Mouse (Mus musculus) heart, postnatal 0 days (tissue): ENCODE data around the gene Phkg1. TPM values are rescaled to one million over a fixed set of nuclear protein-coding genes. Genes with fewer than 3 reads are reported as not detected.
A peak's percentile ranks its signal among the peaks of the same experiment; 100 is the strongest.

ENCODE experiments used
- ATAC-seq: fragments of 200-750 bp; cut with Nextera tagmentation; 2 replicates; pipeline ENCODE4 v1.8.0; 2017; ENCODE audit warnings: low read depth, moderate number of reproducible peaks, moderate library complexity; ENCODE audit not compliant: insufficient read depth
- DNase-seq: peaks from one replicate; pipeline ENCODE4 v3.0.0-alpha.2; 2016; ENCODE audit warnings: low spot score
- H3K27ac ChIP-seq: fragments of 300-500 bp; sonication (generic); 2 replicates; pipeline ENCODE4 v1.5.1; 2014; ENCODE audit warnings: low read depth, mild to moderate bottlenecking
- H3K27me3 ChIP-seq: fragments of 300-500 bp; sonication (generic); 2 replicates; pipeline ENCODE4 v1.6.1; 2014; ENCODE audit warnings: low read length, mixed read lengths; ENCODE audit not compliant: control insufficient read depth, insufficient read depth
- H3K36me3 ChIP-seq: fragments of 300-500 bp; sonication (generic); replicated peaks from 2 replicates; pipeline ENCODE4 v1.6.1; 2014; ENCODE audit warnings: low read length, mixed read lengths; ENCODE audit not compliant: control insufficient read depth, insufficient read depth
- H3K4me1 ChIP-seq: fragments of 300-500 bp; sonication (generic); 2 replicates; pipeline ENCODE4 v1.6.1; 2014; ENCODE audit warnings: antibody characterized with exemption; ENCODE audit not compliant: control insufficient read depth, insufficient read depth
- H3K4me2 ChIP-seq: fragments of 300-500 bp; sonication (generic); 2 replicates; pipeline ENCODE4 v1.6.1; 2014; ENCODE audit warnings: low read depth, mild to moderate bottlenecking, low read length, moderate library complexity
- H3K4me3 ChIP-seq: fragments of 300-500 bp; sonication (generic); 2 replicates; pipeline ENCODE4 v1.5.1; 2014; ENCODE audit warnings: low read depth, low read length
- H3K9ac ChIP-seq: fragments of 300-500 bp; sonication (generic); replicated peaks from 2 replicates; pipeline ENCODE4 v1.6.1; 2014; ENCODE audit warnings: low read depth, low read length, mixed read lengths
- H3K9me3 ChIP-seq: fragments of 300-500 bp; sonication (generic); replicated peaks from 2 replicates; pipeline ENCODE4 v1.6.1; 2016; ENCODE audit warnings: low read length; ENCODE audit not compliant: control insufficient read depth
- CTCF ChIP-seq: IDR thresholded peaks from 2 replicates; pipeline ENCODE4 v1.5.1; 2016; ENCODE audit warnings: antibody characterized with exemption, control low read depth, low read depth
- EP300 ChIP-seq: IDR thresholded peaks from 2 replicates; pipeline ENCODE4 v1.6.1; 2016; ENCODE audit warnings: antibody characterized with exemption, low read depth
- WGBS: fragments of 180-500 bp; shearing (Covaris S2); extraction: QIAGEN DNeasy Blood & Tissue Kit; methylation state at CpG from one replicate; pipeline ENCODE4 v1.1.7; 2014; 5-methylcytosine and 5-hydroxymethylcytosine counted together
- polyA plus RNA-seq: library from polyadenylated mRNA; unstranded; fragments of >200 nt; fragmentation: Nextera tagmentation; extraction: Ambion mirVana; gene quantifications from 2 replicates; pipeline ENCODE4 v1.2.1, GENCODE M21; 2015
- total RNA-seq: library from RNA; depleted of rRNA; stranded (reverse); fragments of >200 nt; gene quantifications from 2 replicates; pipeline ENCODE4 v1.2.3, GENCODE M21; 2014; ENCODE audit warnings: low replicate concordance

The Phkg1 gene
- total and polyA plus RNA-seq, 2 experiments from 2014 or later, result 2.5 to 9.6 TPM

- TF ChIP-seq EP300, result no peak
- TF ChIP-seq CTCF, result peak; percentile 86
- DNase-seq (peak; percentile 89), ATAC-seq (peak; percentile 88)
- Histone ChIP-seq H3K36me3 (peaks cover 32% of the 10 kb centered on the region), H3K4me3 (no peak overlapping the region), H3K9me3 (no peaks in the 10 kb centered on the region), H3K27ac (peak overlapping the region; percentile 40), H3K4me1 (no peaks in the 10 kb centered on the region), H3K27me3 (no peaks in the 10 kb centered on the region), H3K4me2 (peak overlapping the region; percentile 20), H3K9ac (no peak overlapping the region)
- WGBS, result 14% methylated on average over 2 of the region's 2 CpGs
Observed at GRCm38 (mm10) chr5:129878946-129879345, 19.4 kb downstream of the Phkg1 start.

GRCm38 (mm10) chr5:129877731-129878455 lies 20.5 kb downstream of the Phkg1 start:
- ATAC-seq (0 out of 2 replicates have a peak, but pooled peaks have one; percentile 18), DNase-seq (peak; percentile 19)
- TF ChIP-seq CTCF (no peak), EP300 (no peak)
- H3K4me1 ChIP-seq, result no peaks in the 10 kb centered on the region
- H3K4me2 ChIP-seq, result no peak overlapping the region
- no peaks in the 10 kb centered on the region for H3K9me3 ChIP-seq
- WGBS, result 57% methylated on average over 9 of the region's 9 CpGs
- peak overlapping the region; percentile 5 for H3K27ac ChIP-seq
- no peak overlapping the region for H3K4me3 ChIP-seq
- peaks cover 25% of the 10 kb centered on the region for H3K36me3 ChIP-seq
- no peak overlapping the region for H3K9ac ChIP-seq
- H3K27me3 ChIP-seq, result no peaks in the 10 kb centered on the region

GRCm38 (mm10) chr5:129875098-129875497 lies 23.3 kb downstream of the Phkg1 start:
- no peak for DNase-seq
- Histone ChIP-seq H3K4me3 (no peak overlapping the region), H3K9me3 (no peaks in the 10 kb centered on the region), H3K27ac (no peak overlapping the region), H3K4me1 (no peaks in the 10 kb centered on the region), H3K36me3 (peaks cover 4% of the 10 kb centered on the region; the same call in 1 of the 2 replicates), H3K4me2 (no peak overlapping the region), H3K27me3 (no peaks in the 10 kb centered on the region), H3K9ac (no peak overlapping the region)
- 75% methylated on average over 11 of the region's 11 CpGs for WGBS
- no peak for TF ChIP-seq EP300
- TF ChIP-seq CTCF, result no peak
- no peak for ATAC-seq

- no peak overlapping the region for H3K9ac ChIP-seq
- no peak overlapping the region for H3K4me2 ChIP-seq
- TF ChIP-seq EP300 (no peak), CTCF (no peak)
- no peak overlapping the region for H3K27ac ChIP-seq
- no peaks in the 10 kb centered on the region for H3K27me3 ChIP-seq
- no peaks in the 10 kb centered on the region for H3K9me3 ChIP-seq
- ATAC-seq, result no peak
- WGBS, result 79% methylated on average over 12 of the region's 12 CpGs
- no peak overlapping the region for H3K4me3 ChIP-seq
- no peak for DNase-seq
- no peaks in the 10 kb centered on the region for H3K36me3 ChIP-seq
- no peaks in the 10 kb centered on the region for H3K4me1 ChIP-seq
Observed at GRCm38 (mm10) chr5:129873942-129874341, 24.4 kb downstream of the Phkg1 start.

GRCm38 (mm10) chr5:129871238-129871637 lies 27.1 kb downstream of the Phkg1 start:
- Histone ChIP-seq H3K4me2 (no peak overlapping the region), H3K4me1 (no peaks in the 10 kb centered on the region), H3K4me3 (no peak overlapping the region), H3K27me3 (no peaks in the 10 kb centered on the region), H3K27ac (no peak overlapping the region), H3K36me3 (no peaks in the 10 kb centered on the region), H3K9me3 (no peaks in the 10 kb centered on the region), H3K9ac (no peak overlapping the region)
- no peak for ATAC-seq
- TF ChIP-seq EP300 (no peak), CTCF (no peak)
- DNase-seq, result no peak
- 67% methylated on average over 2 of the region's 2 CpGs for whole genome bisulfite sequencing
